Mouse (Mus musculus): ENCODE measurements around the gene Gm5089. TPM values are rescaled to one million over a fixed set of nuclear protein-coding genes. Genes with fewer than 3 reads are reported as not detected.

The Gm5089 gene
- total RNA-seq, 2 experiments from 2014 or later: not detected

DNA sequence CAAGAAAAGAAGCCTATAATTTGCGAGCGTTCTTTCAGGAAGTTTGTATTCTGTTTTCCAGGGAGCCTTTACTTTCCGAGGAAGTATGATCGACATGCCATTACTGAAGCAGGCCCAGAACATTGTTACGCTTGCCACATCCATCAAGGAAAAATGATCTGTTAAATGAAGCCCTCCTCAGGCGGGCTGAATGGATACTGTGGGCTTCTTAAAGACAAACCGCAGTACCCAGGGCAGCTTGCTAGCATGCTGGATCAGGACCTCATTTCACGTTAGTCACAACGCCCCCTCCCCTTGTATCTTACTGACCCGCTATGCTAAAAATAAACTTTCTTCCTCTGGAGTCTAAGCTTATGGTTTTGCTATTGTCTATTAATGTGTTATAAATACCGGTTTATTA, 49.0 kb downstream of the Gm5089 start:
- no peak for DNase-seq
- intact Hi-C loops (cut with DNase I; ENCODE audit: low total_unique reads): no loop called here

DNA sequence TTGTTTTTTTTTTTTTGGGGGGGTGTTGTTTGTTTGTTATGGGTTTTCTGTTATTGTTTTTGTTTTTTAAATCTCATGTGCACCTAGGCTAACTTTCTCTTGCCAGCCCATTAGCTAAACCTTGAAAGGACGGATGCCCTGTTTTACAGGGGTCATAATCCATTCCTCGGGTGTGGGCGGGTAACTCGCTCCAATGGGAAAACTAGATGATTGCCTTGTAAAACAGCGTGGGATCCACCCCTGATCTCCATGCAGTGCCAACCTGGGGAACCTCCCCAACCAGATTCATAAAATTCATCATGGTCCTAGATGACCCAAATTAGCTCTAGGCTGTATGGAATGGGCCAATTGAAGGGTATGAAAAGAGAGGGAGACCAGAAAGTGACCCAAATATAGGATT, 51.0 kb downstream of the Gm5089 start:
- intact Hi-C loops (cut with DNase I; ENCODE audit: low total_unique reads): no loop called here
- DNase-seq: no peak

DNA sequence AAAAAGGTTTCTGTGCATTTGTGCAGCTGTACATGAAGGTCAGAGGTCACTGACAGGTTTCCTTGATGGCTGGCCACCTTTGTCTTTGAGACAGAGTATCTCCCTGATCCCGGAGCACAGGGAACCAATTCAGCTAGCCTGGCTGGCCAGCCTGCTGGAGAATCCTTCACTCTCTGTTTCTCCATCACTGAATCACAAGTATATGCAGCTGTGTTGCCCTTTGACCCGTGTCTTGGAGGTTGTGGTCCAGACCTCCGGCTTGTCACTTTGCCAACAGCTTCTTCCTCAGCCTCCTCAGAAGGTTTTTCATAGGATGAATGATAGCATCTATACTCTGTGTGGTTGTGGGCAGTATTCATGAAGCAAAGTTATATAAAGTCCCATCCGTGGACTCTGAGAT, 52.2 kb downstream of the Gm5089 start:
- intact Hi-C loops (cut with DNase I; ENCODE audit: low total_unique reads): no loop called here
- no peak for DNase-seq

DNA sequence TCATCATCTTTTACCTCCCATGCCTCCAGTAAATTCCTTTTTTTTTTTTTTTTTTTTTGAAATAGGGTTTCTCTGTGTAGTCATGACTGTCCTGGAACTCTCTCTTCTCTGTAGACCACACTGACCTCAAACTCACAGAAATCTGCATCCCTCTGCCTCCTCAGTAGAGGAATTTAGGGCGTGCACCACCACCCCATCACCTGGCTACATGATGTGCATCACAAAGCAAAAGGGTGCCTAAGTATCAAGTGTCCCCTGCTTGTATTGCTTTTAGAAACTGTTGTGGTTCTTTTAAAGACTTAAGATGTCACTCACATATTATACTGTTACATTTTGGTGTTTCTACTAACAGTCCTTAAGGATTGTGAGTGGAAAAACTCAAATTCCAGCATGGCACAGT, 57.8 kb downstream of the Gm5089 start:
- DNase-seq: no peak
- intact Hi-C loops (cut with DNase I; ENCODE audit: low total_unique reads): no loop called here

DNA sequence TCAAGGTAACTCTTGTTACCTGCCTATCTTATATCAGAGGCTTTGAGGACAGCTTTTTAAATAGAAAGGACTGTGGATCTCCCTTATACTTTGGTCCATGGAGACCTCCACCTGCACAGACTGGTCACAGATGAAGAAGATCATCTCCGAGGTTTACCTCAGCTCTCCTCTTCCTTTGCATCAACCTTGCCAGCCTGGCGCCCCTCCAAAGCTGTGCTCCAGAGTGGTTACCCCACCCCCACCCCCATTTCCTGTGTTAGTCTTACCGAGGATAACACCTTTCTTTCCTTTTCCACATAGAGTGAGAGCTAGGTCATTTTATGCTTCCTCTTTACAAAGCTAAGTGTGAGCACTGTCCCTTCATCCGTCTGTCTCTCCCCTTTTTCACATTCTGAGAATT, 60.0 kb downstream of the Gm5089 start:
- intact Hi-C loops (cut with DNase I; ENCODE audit: low total_unique reads): no loop called here
- DNase-seq: no peak

DNA sequence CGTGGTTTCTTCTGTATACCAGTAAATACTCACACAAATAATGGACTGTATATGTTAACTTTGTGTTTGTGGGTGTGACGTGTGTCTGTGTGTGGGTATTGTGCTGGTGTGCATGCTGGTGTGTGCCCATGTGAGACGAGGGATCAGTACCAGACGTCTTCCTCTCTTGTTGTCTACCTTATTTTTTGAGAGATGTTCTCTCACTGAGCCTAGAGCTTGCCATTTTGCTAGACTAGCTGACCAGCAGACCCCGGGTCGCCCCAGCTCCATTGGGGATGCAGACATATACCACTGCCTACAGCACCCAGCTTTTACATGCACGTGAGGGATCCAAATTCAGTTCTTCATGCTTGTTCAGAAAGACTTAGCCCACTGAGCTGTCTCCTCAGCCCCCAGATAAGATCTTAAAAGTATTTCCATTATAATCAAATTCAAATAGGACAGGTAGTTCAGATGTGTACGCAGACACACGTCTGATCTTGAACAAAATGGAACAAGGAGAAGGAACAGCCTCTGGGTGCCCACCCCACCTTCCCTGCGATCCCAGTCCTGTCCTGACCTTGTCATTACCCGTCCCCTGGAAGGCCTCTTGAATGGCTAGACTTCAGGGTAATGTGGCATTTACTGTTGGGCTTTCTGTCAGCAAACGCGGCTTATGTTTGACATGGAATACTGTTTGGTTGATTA, 61.1 kb downstream of the Gm5089 start:
- no peak for DNase-seq
- intact Hi-C loops (cut with DNase I; ENCODE audit: low total_unique reads): no loop called here

DNA sequence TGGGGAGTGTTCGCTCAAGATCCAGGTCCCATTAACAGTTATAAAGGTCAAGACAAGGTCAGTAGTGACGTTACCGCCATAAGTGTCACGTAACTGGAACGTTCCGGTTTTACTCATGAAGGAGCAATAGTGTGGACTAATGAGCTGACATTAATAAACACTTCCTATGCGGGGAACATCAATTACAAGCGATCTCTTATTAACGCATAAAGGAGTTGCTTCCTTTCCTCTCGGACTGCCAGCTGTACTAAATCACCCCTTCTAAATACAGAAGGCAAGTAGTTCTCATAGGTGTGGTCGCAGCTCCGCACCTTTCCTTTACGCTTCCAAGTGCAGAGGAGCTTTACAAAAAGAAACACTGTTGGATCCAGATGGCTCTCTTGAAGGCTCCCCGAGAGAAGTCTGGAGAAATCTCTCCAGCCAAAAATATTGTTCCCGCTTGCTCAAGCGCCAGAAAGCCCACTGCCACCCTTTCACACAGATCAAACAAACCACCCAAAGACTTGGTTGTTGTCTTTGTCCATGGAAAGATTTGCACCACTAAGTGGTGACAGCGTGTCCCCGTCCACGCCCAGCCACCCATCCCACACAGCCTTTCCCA, 62.4 kb downstream of the Gm5089 start:
- DNase-seq: no peak
- intact Hi-C loops (cut with DNase I; ENCODE audit: low total_unique reads): no loop called here

DNA sequence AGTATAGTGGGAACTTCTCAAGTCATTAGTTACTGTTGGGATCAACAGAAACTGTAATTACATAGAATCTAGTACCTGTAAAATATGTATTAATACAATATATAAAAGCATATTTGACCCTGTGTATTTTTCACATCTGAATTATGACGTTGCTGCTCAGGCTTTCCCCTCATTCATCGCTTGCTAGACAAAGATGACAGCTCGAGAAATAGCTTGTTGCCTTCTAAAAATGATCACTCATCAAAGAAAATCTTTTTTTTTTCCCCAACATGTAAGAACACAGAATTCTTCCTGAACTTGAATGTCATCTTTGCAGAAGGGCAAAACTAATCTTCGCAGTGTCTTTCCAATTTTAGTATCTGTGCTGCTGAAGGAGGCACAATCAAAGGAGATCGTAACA, 63.1 kb downstream of the Gm5089 start:
- DNase-seq: no peak
- intact Hi-C loops (cut with DNase I; ENCODE audit: low total_unique reads): no loop called here

DNA sequence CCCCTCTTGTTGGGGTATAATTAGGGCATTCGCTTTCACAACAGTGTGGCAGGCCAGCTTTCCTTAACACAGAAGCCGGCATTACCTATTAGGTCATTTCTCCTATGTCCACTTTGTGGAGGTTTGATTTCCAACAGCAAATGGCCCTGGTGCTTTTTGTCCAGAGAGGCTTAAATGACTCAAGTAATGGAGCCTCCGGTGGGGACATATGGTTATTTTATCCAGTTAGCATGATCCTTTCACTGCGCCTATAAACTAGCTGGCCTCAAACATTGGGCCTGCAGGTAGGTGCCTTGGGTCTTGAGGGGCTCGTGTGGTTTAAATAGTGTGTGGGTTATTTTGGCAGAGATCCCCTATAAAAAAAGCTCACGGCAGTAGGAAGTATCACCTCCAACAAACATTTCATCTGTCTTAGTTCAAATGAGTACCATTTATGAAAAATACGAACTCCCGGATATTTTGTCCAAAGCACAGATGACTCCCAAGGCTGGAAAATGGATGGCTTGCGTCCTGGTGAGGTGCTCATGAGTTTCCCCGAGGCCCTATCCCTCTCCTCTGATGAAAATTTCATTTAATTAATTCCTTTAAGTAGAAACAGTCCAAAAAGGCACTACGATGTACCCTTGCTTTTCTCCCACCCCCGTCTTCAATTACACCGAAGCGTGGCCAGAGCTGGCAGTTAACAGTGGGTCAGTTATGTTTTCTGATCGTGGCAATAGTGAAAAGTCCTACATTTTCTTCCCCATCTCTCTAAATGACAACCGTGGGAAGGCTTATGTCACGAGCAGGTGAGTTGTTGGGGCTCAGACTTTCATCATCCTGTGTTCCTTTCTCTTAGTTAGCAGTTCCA, 64.4 kb downstream of the Gm5089 start:
- intact Hi-C loops (cut with DNase I; ENCODE audit: low total_unique reads): no loop called here
- DNase-seq: no peak

DNA sequence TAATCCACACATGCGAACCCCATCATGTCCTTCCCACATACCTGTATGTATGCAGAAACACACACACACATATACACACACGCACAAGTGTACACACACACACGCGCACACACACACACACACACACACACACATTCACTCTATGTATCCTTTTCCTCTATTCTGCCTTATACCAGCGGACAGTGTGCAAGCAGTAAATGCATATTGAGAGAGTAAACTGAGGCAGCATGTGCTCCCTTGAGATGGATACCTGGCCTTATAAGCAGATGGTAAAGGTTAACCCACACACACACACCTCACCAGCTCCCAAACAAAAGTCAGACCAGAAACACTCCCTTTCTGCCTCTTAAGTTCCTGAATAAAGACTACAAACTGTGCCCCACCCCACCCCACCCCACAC, 65.2 kb downstream of the Gm5089 start:
- no peak for DNase-seq
- intact Hi-C loops (cut with DNase I; ENCODE audit: low total_unique reads): no loop called here

DNA sequence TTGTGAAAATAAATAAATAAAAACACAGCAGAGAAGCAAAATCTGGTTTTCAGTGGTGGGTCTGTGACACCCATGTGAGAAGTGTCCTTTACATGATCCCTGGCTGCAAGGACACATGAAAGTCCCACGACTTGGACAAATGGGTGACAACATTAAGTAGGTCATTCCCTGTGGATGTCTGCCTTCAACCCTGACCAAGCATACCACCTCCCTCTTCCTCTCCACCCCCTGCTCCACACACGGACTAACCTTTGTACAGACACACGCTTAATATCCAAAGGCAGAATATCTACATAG, 65.7 kb downstream of the Gm5089 start:
- no peak for DNase-seq
- intact Hi-C loops (cut with DNase I; ENCODE audit: low total_unique reads): no loop called here

Other genes starting within 250 kb of the Gm5089 start
- gene Zic5, start 14.6 kb upstream of the Gm5089 start, total RNA-seq (2021): not detected
- gene Zic2, start 24.3 kb upstream of the Gm5089 start, total RNA-seq (2021): not detected
- not detected for gene Gm10837, start 39.5 kb upstream of the Gm5089 start, total RNA-seq (2021)
- gene Pcca, start 83.2 kb upstream of the Gm5089 start, total RNA-seq (2021): 10 to 100 TPM; 32.7 to 37.9 TPM